Mouse (Mus musculus) spleen, adult 2 months (tissue): Measurements from ENCODE around the gene Ocln.

Experiments
- CTCF ChIP-seq: fragments of 200-500 bp; IDR thresholded peaks from 2 replicates; pipeline ENCODE4 v1.5.1; 2011; ENCODE audit warnings: mild to moderate bottlenecking, inconsistent platforms; ENCODE audit not compliant: insufficient read depth, insufficient read length, insufficient replicate concordance; ENCODE audit errors: extremely low read depth
- POLR2A ChIP-seq: fragments of 200-500 bp; IDR thresholded peaks from 2 replicates; pipeline ENCODE4 v1.6.1; 2011; ENCODE audit warnings: low read depth, low read length, inconsistent platforms

- TF ChIP-seq CTCF (no peak), POLR2A (no peak)
Observed at GRCm38 (mm10) chr13:100575950-100576349, 23.4 kb upstream of the Ocln start.
